Mouse (Mus musculus): ENCODE measurements at regions not wholly inside any gene's neighbourhood (a gene's known extent, or its start where the extent isn't known, plus 50 kb on each side); places are given as distances from the start of the nearest gene placed in this dataset.

- no peak overlapping the region for H3K27ac ChIP-seq
- H3K36me3 ChIP-seq: no peaks in the 10 kb centered on the region
Measured at GRCm38 (mm10) chr12:16058255-16058654, 241.5 kb upstream of the Trib2 start.

GRCm38 (mm10) chr12:16056831-16057230 lies 240.1 kb upstream of the Trib2 start:
- Histone ChIP-seq H3K4me1 (replicated peaks) (no peaks in the 10 kb centered on the region), H3K4me3 (no peak overlapping the region), H3K36me3 (no peaks in the 10 kb centered on the region), H3K9ac (no peak overlapping the region), H3K4me2 (no peak overlapping the region), H3K27ac (no peak overlapping the region), H3K27me3 (no peaks in the 10 kb centered on the region), H3K9me3 (no peaks in the 10 kb centered on the region)
- no peak for ATAC-seq (ENCODE audit: low FRiP score)
- WGBS: 94% methylated on average over 2 of the region's 2 CpGs

More at GRCm38 (mm10) chr12:16058255-16058654, 241.5 kb upstream of the Trib2 start:
- H3K4me2 ChIP-seq: no peak overlapping the region
- no peak overlapping the region for H3K4me3 ChIP-seq
- WGBS: 93% methylated on average over 3 of the region's 3 CpGs
- no peak overlapping the region for H3K9ac ChIP-seq
- no peak for ATAC-seq (ENCODE audit: low FRiP score)
- no peaks in the 10 kb centered on the region for H3K4me1 ChIP-seq (replicated peaks)
- no peaks in the 10 kb centered on the region for H3K9me3 ChIP-seq
- no peaks in the 10 kb centered on the region for H3K27me3 ChIP-seq

- no peak overlapping the region for H3K27ac ChIP-seq
- no peak overlapping the region for H3K4me2 ChIP-seq
- 65% methylated on average over 1 of the region's 1 CpGs for WGBS
- no peaks in the 10 kb centered on the region for H3K27me3 ChIP-seq
- no peak overlapping the region for H3K9ac ChIP-seq
- H3K4me3 ChIP-seq: no peak overlapping the region
- ATAC-seq (ENCODE audit: low FRiP score): no peak
- H3K4me1 ChIP-seq (replicated peaks): no peaks in the 10 kb centered on the region
- no peaks in the 10 kb centered on the region for H3K36me3 ChIP-seq
- H3K9me3 ChIP-seq: no peaks in the 10 kb centered on the region
Measured at GRCm38 (mm10) chr12:16056216-16056615, 239.5 kb upstream of the Trib2 start.

GRCm38 (mm10) chr12:16054591-16054990 lies 237.9 kb upstream of the Trib2 start:
- no peak for ATAC-seq (ENCODE audit: low FRiP score)
- H3K4me3 ChIP-seq: no peak overlapping the region
- no peak overlapping the region for H3K9ac ChIP-seq
- H3K4me2 ChIP-seq: no peak overlapping the region
- 82% methylated on average over 2 of the region's 2 CpGs for WGBS
- no peaks in the 10 kb centered on the region for H3K36me3 ChIP-seq
- no peak overlapping the region for H3K27ac ChIP-seq
- H3K9me3 ChIP-seq: no peaks in the 10 kb centered on the region
- H3K27me3 ChIP-seq: no peaks in the 10 kb centered on the region
- H3K4me1 ChIP-seq (replicated peaks): no peaks in the 10 kb centered on the region

- no peak overlapping the region for H3K4me3 ChIP-seq
- no peak overlapping the region for H3K4me2 ChIP-seq
- H3K27me3 ChIP-seq: no peaks in the 10 kb centered on the region
- no peaks in the 10 kb centered on the region for H3K36me3 ChIP-seq
- no peak overlapping the region for H3K27ac ChIP-seq
- ATAC-seq (ENCODE audit: low FRiP score): no peak
- no peaks in the 10 kb centered on the region for H3K9me3 ChIP-seq
- WGBS: 81% methylated on average over 3 of the region's 3 CpGs
- no peak overlapping the region for H3K9ac ChIP-seq
- H3K4me1 ChIP-seq (replicated peaks): no peaks in the 10 kb centered on the region
Measured at GRCm38 (mm10) chr12:16053735-16054134, 237.0 kb upstream of the Trib2 start.

GRCm38 (mm10) chr12:16052998-16053397 lies 236.3 kb upstream of the Trib2 start:
- Histone ChIP-seq H3K4me3 (no peak overlapping the region), H3K4me2 (no peak overlapping the region), H3K9ac (no peak overlapping the region), H3K9me3 (no peaks in the 10 kb centered on the region), H3K27ac (no peak overlapping the region), H3K27me3 (no peaks in the 10 kb centered on the region), H3K36me3 (no peaks in the 10 kb centered on the region), H3K4me1 (replicated peaks) (no peaks in the 10 kb centered on the region)
- ATAC-seq (ENCODE audit: low FRiP score): no peak
- 79% methylated on average over 1 of the region's 1 CpGs for WGBS

GRCm38 (mm10) chr12:16052353-16052752 lies 235.6 kb upstream of the Trib2 start:
- no peak for ATAC-seq (ENCODE audit: low FRiP score)
- H3K36me3 ChIP-seq: no peaks in the 10 kb centered on the region
- H3K27me3 ChIP-seq: no peaks in the 10 kb centered on the region
- WGBS: 81% methylated on average over 3 of the region's 3 CpGs
- no peak overlapping the region for H3K4me2 ChIP-seq
- H3K9me3 ChIP-seq: no peaks in the 10 kb centered on the region
- H3K9ac ChIP-seq: no peak overlapping the region
- no peak overlapping the region for H3K4me3 ChIP-seq
- H3K27ac ChIP-seq: no peak overlapping the region
- no peaks in the 10 kb centered on the region for H3K4me1 ChIP-seq (replicated peaks)

- WGBS: 94% methylated on average over 2 of the region's 2 CpGs
- H3K4me2 ChIP-seq: no peak overlapping the region
- H3K36me3 ChIP-seq: no peaks in the 10 kb centered on the region
- no peaks in the 10 kb centered on the region for H3K27me3 ChIP-seq
- no peaks in the 10 kb centered on the region for H3K9me3 ChIP-seq
- ATAC-seq (ENCODE audit: low FRiP score): no peak
- no peaks in the 10 kb centered on the region for H3K4me1 ChIP-seq (replicated peaks)
- H3K27ac ChIP-seq: no peak overlapping the region
- H3K4me3 ChIP-seq: no peak overlapping the region
- H3K9ac ChIP-seq: no peak overlapping the region
Measured at GRCm38 (mm10) chr12:16051439-16051838, 234.7 kb upstream of the Trib2 start.

GRCm38 (mm10) chr12:16049545-16049944 lies 232.8 kb upstream of the Trib2 start:
- Histone ChIP-seq H3K9ac (no peak overlapping the region), H3K4me1 (replicated peaks) (peaks cover 4% of the 10 kb centered on the region), H3K27me3 (no peaks in the 10 kb centered on the region), H3K36me3 (no peaks in the 10 kb centered on the region), H3K27ac (no peak overlapping the region), H3K4me3 (no peak overlapping the region), H3K4me2 (no peak overlapping the region), H3K9me3 (no peaks in the 10 kb centered on the region)
- no peak for ATAC-seq (ENCODE audit: low FRiP score)
- 66% methylated on average over 4 of the region's 4 CpGs for WGBS

GRCm38 (mm10) chr12:16046643-16047042 lies 229.9 kb upstream of the Trib2 start:
- H3K36me3 ChIP-seq: no peaks in the 10 kb centered on the region
- 80% methylated on average over 1 of the region's 1 CpGs for WGBS
- no peak overlapping the region for H3K27ac ChIP-seq
- H3K9me3 ChIP-seq: no peaks in the 10 kb centered on the region
- H3K27me3 ChIP-seq: no peaks in the 10 kb centered on the region
- no peak overlapping the region for H3K4me2 ChIP-seq
- H3K9ac ChIP-seq: no peak overlapping the region
- ATAC-seq (ENCODE audit: low FRiP score): no peak
- no peak overlapping the region for H3K4me3 ChIP-seq
- peaks cover 4% of the 10 kb centered on the region for H3K4me1 ChIP-seq (replicated peaks)

GRCm38 (mm10) chr12:16045791-16046494 lies 229.2 kb upstream of the Trib2 start:
- H3K9me3 ChIP-seq: no peaks in the 10 kb centered on the region
- peaks cover 4% of the 10 kb centered on the region for H3K4me1 ChIP-seq (replicated peaks)
- H3K36me3 ChIP-seq: no peaks in the 10 kb centered on the region
- no peak overlapping the region for H3K9ac ChIP-seq
- no peaks in the 10 kb centered on the region for H3K27me3 ChIP-seq
- H3K4me3 ChIP-seq: no peak overlapping the region
- H3K4me2 ChIP-seq: no peak overlapping the region
- ATAC-seq (ENCODE audit: low FRiP score): peak; percentile 80
- no peak overlapping the region for H3K27ac ChIP-seq
- WGBS: 56% methylated on average over 5 of the region's 5 CpGs

- no peak overlapping the region for H3K27ac ChIP-seq
- no peak for ATAC-seq (ENCODE audit: low FRiP score)
Measured at GRCm38 (mm10) chr12:16043466-16044214, 226.9 kb upstream of the Trib2 start.

GRCm38 (mm10) chr12:16042362-16042761 lies 225.6 kb upstream of the Trib2 start:
- Histone ChIP-seq H3K9ac (no peak overlapping the region), H3K27me3 (no peaks in the 10 kb centered on the region), H3K9me3 (no peaks in the 10 kb centered on the region), H3K4me3 (no peak overlapping the region), H3K36me3 (no peaks in the 10 kb centered on the region), H3K4me2 (no peak overlapping the region), H3K4me1 (replicated peaks) (peaks cover 4% of the 10 kb centered on the region), H3K27ac (no peak overlapping the region)
- WGBS: 91% methylated on average over 1 of the region's 1 CpGs
- no peak for ATAC-seq (ENCODE audit: low FRiP score)

More at GRCm38 (mm10) chr12:16043466-16044214, 226.9 kb upstream of the Trib2 start:
- Histone ChIP-seq H3K9ac (no peak overlapping the region), H3K4me2 (no peak overlapping the region), H3K4me1 (replicated peaks) (peaks cover 4% of the 10 kb centered on the region), H3K27me3 (no peaks in the 10 kb centered on the region), H3K9me3 (no peaks in the 10 kb centered on the region), H3K4me3 (no peak overlapping the region), H3K36me3 (no peaks in the 10 kb centered on the region)
- 91% methylated on average over 8 of the region's 8 CpGs for WGBS

Data from hindbrain, embryonic 13.5 days (tissue).